Mouse (Mus musculus) lung, adult 2 months (tissue): Measurements from ENCODE around the gene Aimp2. TPM values are rescaled to one million over a fixed set of nuclear protein-coding genes. Genes with fewer than 3 reads are reported as not detected.

ENCODE experiments used
- DNase-seq: peaks from one replicate; pipeline ENCODE4 v3.0.0; 2022
- H3K4me1 ChIP-seq: fragments of 200-500 bp; 2 replicates; pipeline ENCODE4 v1.6.1; 2011; ENCODE audit warnings: low read length; ENCODE audit not compliant: control insufficient read depth, insufficient read depth
- H3K4me3 ChIP-seq: fragments of 200-500 bp; replicated peaks from 2 replicates; pipeline ENCODE3; 2011; ENCODE audit warnings: low read depth, mild to moderate bottlenecking, control low read depth, low read length; ENCODE audit errors: extremely low read depth
- CTCF ChIP-seq: fragments of 200-500 bp; IDR thresholded peaks from 2 replicates; pipeline ENCODE4 v1.5.1; 2011; ENCODE audit warnings: mild to moderate bottlenecking, low read length, control low read depth; ENCODE audit not compliant: insufficient read depth
- POLR2A ChIP-seq: fragments of 200-500 bp; IDR thresholded peaks from 2 replicates; pipeline ENCODE4 v1.6.1; 2011; ENCODE audit warnings: low read depth, mild to moderate bottlenecking, control low read depth, low read length, borderline replicate concordance; ENCODE audit errors: extremely low read depth
- WGBS: fragments of 180-500 bp; shearing (Covaris S2); methylation state at CpG from one replicate; pipeline ENCODE4 v1.1.7; 2018; 5-methylcytosine and 5-hydroxymethylcytosine counted together
- polyA plus RNA-seq: library from polyadenylated mRNA; depleted of rRNA; stranded (reverse); fragments of >200 nt; gene quantifications from 2 replicates; pipeline ENCODE4 v1.2.3, GENCODE M21; 2012; rRNA removed

Gene Aimp2
- 25.5 and 29.0 TPM in 2 replicates for polyA plus RNA-seq

GRCm38 (mm10) chr5:143909417-143910400 lies at the start of gene Aimp2, which contains the start of gene Pms2:
Gene Aimp2 (minus strand): TSS chr5:143909847.
Gene Pms2 (plus strand): TSS chr5:143909964.
- Histone ChIP-seq H3K4me3 (peak within 1 kb of the TSS; percentile 99), H3K4me1 (peaks cover 3% of the 10 kb centered on the region; the same call in 1 of the 2 replicates)
- peak; percentile 52; the same call in 1 of the 2 replicates for TF ChIP-seq POLR2A
- TF ChIP-seq CTCF: no peak
- peak; percentile 94 for DNase-seq
- under 1% methylated on average over 70 of the region's 70 CpGs for WGBS

GRCm38 (mm10) chr5:143957101-143957500 lies 47.5 kb upstream of the Aimp2 start:
- no peak overlapping the region for H3K4me3 ChIP-seq
- no peaks in the 10 kb centered on the region for H3K4me1 ChIP-seq
- no peak for DNase-seq
- WGBS: 88% methylated on average over 6 of the region's 6 CpGs
- no peak for TF ChIP-seq POLR2A
- no peak for TF ChIP-seq CTCF

DNA sequence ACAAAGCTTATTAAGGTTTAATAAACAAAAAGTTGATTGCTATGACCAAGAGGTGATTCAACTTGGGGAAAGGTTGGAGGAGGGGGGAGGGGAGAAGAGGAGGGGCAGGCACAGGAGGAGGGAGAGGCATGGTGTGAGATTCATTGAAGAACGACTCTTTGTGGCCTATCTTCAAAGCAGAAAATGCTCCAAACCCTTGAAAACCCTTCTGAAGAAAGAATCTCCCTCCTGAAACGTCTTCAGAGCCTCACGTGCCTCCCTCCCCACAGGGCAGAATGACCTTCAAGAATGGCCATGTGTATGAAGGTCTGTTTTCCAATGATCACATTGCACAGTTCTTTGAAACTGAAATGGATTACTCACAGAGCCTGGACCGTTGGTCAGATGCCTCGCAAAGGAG lies 40.4 kb upstream of the Aimp2 start:
- Histone ChIP-seq H3K4me3 (no peak overlapping the region), H3K4me1 (no peaks in the 10 kb centered on the region)
- 50% methylated on average over 5 of the region's 5 CpGs for WGBS
- TF ChIP-seq CTCF (no peak), POLR2A (no peak)
- DNase-seq: no peak

DNA sequence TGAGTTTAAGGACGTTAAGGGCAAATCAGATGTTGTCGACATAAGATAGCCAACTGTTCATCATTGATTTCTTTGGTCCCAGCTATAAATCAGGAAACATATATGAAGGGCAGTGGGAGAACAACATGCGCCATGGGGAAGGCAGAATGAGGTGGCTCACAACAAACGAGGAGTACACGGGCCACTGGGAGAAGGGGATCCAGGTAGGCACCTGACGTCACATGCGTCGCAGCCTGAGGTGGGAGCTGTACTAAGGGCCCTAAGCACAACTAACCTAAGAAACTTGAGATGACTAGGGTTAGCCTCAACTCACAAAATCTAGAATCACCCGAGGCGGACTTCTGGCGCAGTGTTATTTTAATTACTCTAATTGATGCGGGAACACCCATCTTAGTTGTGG lies 38.7 kb upstream of the Aimp2 start:
- no peaks in the 10 kb centered on the region for H3K4me1 ChIP-seq
- TF ChIP-seq POLR2A (no peak), CTCF (no peak)
- no peak for DNase-seq
- WGBS: 88% methylated on average over 12 of the region's 12 CpGs
- no peak overlapping the region for H3K4me3 ChIP-seq

GRCm38 (mm10) chr5:143943231-143944125 lies 33.8 kb upstream of the Aimp2 start:
- Histone ChIP-seq H3K4me3 (no peak overlapping the region), H3K4me1 (no peaks in the 10 kb centered on the region)
- 81% methylated on average over 14 of the region's 14 CpGs for WGBS

DNA sequence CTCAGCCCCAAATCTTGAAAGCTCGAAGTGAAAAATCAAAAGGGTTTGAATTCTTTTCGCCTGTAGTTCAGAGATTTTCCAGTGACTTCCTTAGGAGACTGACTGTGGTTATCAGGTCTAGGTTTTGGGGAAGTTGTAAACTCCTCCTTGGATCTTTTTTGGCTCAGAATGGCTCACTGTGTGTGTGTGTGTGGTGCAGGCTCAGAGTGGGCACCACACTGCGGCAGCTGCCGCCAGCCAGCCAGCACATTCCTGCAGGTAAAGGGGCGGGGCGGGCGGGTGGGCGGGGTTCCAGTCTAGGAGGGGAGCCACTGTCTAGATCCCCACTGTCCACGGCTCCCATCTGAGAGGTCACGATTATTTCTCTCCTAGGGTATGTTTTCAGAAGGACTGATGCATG lies 31.9 kb upstream of the Aimp2 start:
- no peak for DNase-seq
- 16% methylated on average over 10 of the region's 10 CpGs for WGBS
- H3K4me1 ChIP-seq: no peaks in the 10 kb centered on the region

More at GRCm38 (mm10) chr5:143943231-143944125, 33.8 kb upstream of the Aimp2 start:
- DNase-seq: no peak
- TF ChIP-seq CTCF (no peak), POLR2A (no peak)

DNA sequence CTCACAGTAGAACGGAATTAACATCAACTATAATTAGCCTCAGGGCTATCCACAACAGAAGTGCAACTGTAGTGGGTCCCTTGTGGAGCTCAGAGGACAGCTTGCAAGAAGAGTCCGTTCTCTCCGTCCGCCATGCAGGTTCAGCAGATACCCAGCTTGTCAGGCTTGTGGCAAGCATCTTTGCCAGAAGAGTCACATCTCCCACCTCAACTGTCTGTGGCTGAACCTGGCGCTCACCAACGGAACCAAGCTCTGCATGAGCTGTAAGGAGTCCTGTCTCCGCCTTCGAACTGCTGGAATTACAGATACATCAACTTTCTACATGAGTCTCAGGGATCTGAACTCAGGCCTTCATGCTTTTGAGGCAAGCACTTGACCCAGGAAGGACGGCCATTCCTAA lies 26.5 kb upstream of the Aimp2 start:
- no peak for DNase-seq
- TF ChIP-seq CTCF (no peak), POLR2A (no peak)
- 89% methylated on average over 9 of the region's 9 CpGs for WGBS
- no peak overlapping the region for H3K4me3 ChIP-seq
- H3K4me1 ChIP-seq: no peaks in the 10 kb centered on the region

More for the DNA sequence above, 31.9 kb upstream of the Aimp2 start:
- TF ChIP-seq POLR2A (no peak), CTCF (no peak)
- H3K4me3 ChIP-seq: no peak overlapping the region

DNA sequence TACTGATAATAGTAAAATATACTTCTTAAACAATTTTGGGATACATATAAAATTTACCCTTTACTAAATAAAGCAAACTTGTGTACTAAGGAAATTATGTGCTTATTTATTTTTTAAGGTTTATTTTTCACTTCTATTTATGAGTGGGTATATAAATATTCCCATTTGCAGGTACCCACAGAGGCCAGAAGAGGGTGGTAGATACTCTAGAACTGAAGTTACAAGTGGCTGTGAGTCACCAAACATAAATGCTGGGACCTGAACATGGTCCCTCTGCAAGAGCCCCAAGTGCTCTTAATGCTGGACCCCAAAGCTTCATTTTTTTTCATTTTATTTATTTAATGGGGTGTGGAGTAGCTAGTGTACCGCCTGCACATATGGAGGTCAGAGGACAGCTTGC lies 24.2 kb upstream of the Aimp2 start:
- WGBS: 76% methylated on average over 1 of the region's 1 CpGs
- Histone ChIP-seq H3K4me1 (no peaks in the 10 kb centered on the region), H3K4me3 (no peak overlapping the region)
- no peak for TF ChIP-seq CTCF
- no peak for TF ChIP-seq POLR2A
- DNase-seq: no peak

DNA sequence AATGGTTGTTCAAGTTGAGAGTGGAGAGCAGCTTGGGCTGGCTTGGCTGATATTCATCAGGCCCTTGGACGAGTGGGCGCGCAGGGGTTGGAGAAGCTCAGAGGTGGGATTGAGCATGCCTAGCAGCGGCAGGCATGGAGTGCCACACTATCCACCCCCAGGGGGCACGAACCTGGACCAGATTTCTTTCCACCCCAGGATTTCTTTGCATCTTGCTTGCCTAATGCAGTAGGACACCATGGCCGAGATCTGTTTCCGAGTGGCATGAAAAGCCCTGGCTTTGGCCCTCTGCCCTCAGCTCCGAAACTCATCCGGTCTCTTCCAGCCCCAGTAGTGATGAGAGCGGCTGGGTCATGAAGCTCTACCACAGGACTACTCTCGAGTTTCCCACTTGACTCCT lies 23.8 kb upstream of the Aimp2 start:
- TF ChIP-seq CTCF (no peak), POLR2A (no peak)
- Histone ChIP-seq H3K4me3 (no peak overlapping the region), H3K4me1 (no peaks in the 10 kb centered on the region)
- 81% methylated on average over 11 of the region's 11 CpGs for WGBS
- DNase-seq: no peak

DNA sequence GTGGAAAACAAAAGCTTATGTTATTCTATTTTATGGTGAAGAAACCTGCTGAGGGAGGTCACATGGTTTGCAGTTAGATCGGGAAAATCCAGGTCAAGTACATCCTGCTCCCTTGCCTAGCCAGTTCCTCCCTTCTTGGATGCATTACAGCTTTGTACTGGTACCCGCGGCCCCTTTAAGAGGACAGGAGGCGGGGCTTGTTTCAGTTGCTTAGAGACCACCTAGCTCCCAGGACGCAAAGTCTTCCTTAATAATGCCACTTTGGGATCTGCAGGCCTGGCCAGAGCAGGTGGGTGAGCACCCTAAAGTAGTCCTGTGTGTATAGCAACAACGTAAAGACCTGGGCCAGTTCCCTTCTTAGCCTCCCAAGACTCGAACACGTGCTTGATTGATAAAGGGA lies 23.2 kb upstream of the Aimp2 start, which contains the start of gene Rsph10b:
Gene Rsph10b, plus strand, starts transcription at position 205 of the 400 bp plus-strand sequence.
- WGBS: 25% methylated on average over 8 of the region's 8 CpGs
- Histone ChIP-seq H3K4me3 (no peak within 1 kb of the TSS), H3K4me1 (no peaks in the 10 kb centered on the region)
- DNase-seq: peak; percentile 43
- TF ChIP-seq CTCF: no peak
